15 mouse cellular contexts compared by ENCODE assay signal in the genomic region with DNA sequence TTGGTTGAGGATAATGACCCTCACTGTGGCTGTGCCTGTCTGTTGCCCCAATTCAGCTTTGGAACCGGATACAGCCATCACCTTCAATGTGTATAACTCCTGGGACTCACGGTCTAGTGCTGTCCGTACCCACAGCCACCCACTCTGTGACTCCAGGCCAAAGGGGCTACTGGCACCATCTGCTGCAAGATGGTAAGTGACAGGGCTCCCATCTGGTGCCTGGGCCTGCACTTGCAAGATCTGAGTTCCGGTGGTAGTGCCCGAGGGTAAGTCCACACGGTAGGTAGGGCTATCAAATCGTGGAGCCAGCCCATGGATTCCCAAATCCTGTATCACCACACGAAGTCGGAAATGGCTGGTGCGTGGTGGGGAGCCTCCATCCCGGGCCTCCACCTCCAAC.
"Had no signal": no experiment of that assay in that cellular context is flagged by ENCODE, and none has a peak within 500 bp of the region (broad histone marks: within the 10 kb centered on the region; RNA-seq: fewer than 3 reads in every experiment).

No protein-coding gene starts in this region.

- DNase-seq: cerebellum, adult 8-10 months; cerebellum, adult 9-10 months; cerebellum, adult 9-11 months; cerebellum, postnatal 25 days; cerebellum, postnatal 36 days; embryo, embryonic 11 days; forebrain, postnatal 0 days; gastrocnemius, adult 2 months; gastrocnemius, postnatal 10 days; gastrocnemius, postnatal 14 days; gastrocnemius, postnatal 25 days; gastrocnemius, postnatal 36 days; heart, adult 11 months; heart, adult 18-20 months; heart, adult 2 months had no signal
